Mouse (Mus musculus) ovary, postnatal 10 days (tissue): ENCODE data around the gene Mycbp2.

ENCODE experiments used
- DNase-seq: peaks from one replicate; pipeline ENCODE4 v3.0.0; 2022; ENCODE audit warnings: low spot score

Gene Mycbp2

DNA sequence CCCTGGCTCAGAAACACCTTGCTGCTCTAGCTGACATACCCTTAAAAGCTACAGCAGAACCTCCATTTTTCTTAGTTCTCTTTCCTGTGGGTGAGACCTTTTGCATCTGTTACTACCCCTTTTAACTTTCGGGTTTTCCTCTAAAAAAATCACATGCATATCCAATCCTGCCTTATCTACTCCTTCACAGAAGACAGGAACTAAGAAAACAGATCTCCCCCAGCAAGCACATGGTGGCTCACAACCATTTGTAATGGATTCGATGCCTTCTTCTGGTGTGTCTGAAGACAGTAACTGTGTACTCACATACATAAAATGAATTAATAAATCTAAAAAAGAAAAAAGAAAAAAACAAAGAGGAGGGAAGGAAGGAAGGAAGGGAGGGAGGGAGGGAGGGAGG, 87.9 kb downstream of the Mycbp2 start:
- no peak for DNase-seq

DNA sequence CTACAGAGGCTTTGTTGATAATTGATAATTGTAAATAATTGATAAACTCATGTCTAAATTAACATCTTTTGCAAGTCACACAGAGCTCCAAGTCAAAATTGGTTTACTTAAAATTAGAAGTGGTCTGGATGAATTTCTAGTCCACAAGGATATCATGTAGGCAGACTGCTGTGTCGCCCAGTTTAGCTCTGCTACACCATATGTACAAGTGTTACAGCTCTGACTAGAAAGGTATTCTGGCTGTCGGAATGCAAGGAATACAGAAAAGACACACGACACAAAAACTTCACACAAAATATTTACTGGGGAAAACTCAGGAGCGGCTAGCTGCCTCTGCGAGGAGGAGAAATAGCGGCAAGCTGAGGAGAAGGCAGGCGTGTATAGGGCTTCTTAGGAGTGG, 89.7 kb downstream of the Mycbp2 start:
- no peak for DNase-seq

DNA sequence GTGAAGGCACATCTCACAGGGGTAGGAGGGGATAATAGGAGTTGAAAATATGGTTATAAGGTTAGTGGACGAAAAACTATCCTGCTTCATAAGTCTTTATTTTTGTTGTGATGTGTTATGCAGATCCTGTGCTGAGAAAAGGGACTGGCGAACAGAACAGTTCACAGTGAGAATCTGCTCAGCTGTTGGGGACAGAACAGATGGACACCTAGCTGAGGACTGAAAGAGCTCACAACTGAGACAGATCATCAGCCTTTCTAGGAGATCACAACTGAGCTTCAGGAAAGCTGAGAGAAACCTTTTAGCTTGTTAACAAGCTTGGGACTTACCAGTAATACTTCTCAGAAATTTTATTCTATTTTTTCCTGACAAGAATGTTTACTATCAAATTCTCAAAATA, 92.3 kb downstream of the Mycbp2 start:
- DNase-seq = no peak

DNA sequence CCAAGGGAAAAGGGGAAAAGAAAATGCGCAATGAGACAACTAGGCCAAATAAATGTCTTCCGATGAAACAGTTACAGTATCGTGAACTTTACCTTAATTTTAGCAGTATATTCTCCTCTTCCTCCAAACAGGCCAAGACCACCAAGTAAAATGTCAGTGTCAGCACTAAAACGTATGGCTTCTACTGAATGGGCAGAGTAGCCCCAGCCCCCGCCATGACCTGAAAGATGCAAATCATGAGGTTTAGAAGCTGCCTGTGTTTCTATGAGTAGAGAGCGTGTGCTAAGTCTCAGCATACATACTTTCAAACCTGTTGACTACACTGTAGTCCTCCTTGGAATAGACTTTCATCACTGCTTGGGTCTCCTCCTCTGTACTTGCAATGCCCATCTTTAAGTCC, 104.6 kb downstream of the Mycbp2 start:
- no peak for DNase-seq

DNA sequence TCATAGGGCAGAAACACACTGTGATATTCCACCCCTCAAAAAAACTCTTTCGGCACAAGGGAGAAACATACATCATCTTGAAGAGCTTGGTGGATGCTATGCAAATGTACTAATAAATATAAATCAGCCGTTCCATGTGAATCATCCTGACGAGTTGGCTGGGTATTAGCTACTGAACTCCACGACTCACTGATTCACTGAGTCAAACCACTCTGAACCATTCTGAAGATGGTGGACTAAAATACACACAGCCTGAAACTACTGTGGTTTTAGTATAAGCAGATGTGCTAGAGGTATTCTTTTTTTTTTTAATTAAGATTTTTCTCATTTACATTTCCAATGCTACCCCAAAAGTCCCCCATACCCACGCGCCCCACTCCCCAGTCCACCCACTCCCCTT, 111.8 kb downstream of the Mycbp2 start:
- no peak for DNase-seq

DNA sequence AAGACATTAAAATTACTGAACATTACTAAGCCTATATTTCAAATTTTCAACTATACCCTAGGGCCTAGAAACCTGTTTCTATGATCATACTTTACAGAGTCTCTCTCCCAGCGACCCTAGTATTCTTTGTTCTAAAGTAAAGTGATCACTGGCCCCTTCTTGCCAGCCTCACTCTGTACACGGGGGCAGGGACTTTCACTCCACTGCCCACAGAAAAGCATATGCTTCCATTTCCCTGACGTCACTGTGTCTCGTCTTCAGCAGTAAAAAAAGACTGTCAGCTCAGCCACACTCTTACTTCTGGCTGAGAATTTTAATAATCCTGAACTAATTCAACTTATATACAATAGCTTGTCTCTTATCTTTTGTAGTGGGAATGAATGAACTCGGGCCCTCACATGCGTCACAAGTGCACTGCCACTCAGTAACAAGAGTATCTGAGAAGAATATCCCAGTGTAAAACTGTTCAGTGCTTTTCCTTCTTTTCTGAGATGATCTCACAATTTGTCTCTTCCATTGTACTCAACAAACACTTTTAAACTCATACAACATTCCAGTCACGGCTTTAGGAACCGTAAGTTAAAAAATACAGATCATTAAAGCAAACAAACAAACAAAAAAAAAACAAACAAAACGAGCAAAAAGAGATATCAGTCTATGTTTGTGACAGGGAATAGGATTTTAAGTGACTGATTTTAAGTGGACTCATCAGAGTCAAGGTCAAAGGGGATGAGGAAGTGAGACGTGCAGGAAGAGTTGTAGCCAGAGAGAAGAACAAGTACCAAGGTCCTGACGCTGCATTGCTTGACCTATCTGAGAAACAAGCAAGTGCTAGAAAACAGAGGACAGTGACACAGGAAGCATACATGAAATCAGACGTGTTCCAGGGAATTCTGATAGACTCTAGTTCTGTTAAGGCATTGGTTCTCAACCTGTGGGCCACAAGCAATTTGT, 112.7 kb downstream of the Mycbp2 start:
- no peak for DNase-seq

DNA sequence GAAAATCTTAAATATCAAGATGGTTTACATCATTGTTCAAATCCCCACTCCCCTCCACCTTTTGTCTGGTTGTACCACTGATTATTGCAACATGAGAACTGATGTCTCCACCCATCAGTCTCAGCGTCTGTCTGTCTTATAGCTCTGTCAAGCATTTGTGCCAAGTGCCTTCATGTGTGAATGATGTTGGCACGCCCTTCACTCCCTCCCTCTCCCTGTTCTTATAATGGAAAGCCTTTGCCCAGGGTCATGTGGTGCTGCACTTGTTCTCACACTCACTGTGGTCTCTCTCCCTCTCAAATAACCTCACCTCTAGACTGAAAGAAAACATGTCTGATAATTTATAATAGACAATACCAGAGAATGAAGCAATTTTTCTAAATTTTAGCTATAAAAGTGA, 124.3 kb downstream of the Mycbp2 start:
- DNase-seq = no peak

DNA sequence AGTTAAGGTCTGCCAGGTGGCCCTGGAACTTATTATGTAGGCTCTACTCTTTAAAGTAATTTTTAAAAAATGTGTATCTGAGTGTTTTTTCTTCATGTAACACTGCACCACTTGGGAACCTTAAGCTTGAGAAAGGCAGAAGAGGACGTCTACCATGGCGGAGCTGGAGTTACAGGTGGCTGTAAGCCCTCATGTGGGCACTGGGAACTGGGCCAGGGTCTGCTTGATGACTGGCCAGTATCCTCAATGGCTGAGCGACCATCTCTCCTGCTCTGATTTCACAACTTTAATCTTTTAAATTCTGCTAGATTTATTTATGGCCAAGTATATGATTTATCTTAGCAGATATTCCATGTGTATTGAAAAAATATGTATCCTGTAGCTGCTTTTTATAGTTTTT, 124.9 kb downstream of the Mycbp2 start:
- DNase-seq = no peak

DNA sequence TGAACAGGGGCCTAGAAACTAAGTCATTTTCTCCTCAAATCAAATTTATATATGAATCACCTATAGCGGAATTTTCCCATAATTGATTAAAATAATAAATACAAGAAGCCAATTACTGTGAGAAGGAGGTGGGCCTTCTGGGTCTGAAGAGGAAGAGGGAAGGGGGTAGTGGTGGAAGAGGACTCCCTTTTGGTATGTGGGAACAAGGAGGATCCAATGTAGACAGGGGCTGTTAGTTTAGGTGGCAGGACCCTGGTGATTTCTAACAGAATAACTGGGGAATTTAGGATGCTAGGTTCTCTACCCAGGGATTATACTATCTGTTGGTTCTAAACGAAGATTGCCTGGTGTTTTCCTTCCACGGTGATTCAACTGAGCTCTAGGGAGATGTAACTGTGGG, 130.3 kb downstream of the Mycbp2 start:
- DNase-seq = no peak

DNA sequence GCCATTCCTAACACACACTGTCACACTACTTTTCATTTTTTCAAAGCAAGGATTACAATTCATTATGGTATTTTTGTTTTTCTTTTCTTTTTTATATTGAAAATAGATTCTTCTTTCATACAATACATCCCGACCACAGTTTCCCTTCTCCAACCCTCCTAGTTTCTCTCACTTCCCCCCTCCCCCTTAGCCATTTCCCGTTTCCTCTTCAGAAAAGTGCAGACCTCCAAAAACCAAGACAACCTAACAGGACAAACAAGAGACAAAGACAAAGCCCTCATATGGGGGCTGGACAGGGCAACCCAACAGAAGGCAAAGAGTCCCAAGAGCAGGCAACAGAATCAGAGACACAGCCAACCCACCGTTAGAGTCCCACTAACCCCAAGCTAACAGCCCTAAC, 160.0 kb downstream of the Mycbp2 start:
- DNase-seq = no peak

DNA sequence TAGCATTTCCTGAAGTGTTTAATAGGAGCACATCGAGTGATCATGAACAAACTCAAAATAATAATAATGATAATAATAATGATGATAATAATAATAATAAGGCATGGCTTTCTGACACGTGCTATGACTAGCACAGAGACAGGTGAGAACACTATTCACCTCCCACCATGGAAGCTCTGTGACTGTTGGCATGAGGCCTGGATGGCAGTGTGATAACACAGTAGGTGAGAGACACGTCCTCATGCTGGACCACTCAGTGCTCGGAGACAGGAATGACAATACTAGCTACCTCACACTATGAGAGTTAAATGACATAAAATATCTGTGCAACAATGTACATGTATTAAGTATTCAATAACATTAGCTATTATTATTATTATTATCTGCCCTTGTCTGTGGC, 160.5 kb downstream of the Mycbp2 start:
- no peak for DNase-seq

DNA sequence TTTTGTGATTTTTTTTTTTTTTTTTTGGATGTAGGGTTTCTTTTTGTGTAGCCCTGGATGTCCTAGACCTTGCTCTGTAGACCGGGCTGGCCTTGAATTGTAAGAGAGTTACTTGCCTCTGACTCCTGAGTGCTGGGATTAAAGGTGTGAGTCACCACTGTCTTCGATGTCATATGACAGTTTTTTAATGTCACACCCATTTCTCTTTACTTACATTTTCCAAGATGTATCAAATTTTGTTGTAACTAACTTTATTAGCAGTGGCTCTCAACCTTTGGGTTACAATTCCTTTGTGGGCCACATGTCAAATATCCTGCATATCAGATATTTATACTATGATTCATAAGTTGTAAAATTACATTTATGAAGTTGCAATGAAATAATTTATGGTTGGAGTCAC, 166.5 kb downstream of the Mycbp2 start:
- no peak for DNase-seq

DNA sequence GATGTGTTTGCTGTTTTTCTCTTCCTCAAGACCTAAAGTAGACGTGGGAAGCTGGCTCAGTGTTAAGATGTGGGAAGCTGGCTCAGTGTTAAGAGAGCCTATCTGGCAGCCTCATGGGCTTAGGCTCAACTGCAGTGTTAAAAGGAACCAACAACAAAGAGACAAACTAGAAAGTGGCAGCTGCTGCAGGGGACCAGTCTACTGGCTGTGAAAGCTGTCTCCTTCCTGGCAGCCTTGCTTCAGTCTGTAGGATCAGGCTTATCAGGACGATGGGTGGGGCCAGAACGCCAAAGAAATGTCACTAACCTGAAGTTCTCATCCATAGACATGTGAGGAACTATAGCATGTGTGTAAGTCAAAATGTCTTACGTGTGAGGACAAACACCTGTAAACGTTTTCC, 183.7 kb downstream of the Mycbp2 start:
- DNase-seq = no peak

DNA sequence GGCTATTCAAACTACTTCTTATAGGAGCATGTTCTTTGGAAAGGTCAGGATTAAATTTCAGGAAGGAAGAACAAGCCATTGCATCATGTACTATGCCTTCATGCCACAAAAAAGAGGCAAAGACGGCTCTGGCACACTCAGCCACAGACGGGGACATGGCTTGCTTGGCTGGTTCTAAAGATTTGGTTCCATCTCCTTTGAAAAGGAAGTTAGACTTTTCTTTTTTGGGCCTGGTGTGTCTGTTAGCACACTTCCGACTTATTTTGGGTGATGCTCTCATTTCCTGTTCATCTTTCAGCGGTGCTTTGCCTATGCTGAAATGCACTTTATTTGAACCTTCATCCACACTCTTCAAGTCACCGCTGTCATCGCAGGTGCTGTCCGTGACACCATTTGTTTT, 190.9 kb downstream of the Mycbp2 start:
- DNase-seq = no peak

DNA sequence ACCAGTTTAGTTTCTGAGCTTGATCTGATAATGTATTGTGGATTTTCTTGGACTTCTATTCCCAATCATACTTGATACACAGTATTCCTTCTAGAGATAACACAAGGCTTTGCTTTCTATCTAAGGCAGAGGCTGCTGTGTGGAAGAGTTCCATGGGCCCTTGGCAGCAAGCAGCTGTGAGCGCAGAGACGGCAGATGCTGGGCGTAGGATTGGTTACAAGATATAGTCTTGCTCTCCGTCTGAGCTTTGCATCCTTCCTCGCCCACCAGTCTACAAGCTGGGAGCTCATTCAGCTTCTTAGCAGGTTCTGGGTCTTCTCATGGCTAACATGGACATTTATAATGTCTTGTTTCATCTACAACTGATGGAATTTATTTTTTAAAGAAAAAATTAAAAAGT, 196.5 kb downstream of the Mycbp2 start:
- DNase-seq = no peak

DNA sequence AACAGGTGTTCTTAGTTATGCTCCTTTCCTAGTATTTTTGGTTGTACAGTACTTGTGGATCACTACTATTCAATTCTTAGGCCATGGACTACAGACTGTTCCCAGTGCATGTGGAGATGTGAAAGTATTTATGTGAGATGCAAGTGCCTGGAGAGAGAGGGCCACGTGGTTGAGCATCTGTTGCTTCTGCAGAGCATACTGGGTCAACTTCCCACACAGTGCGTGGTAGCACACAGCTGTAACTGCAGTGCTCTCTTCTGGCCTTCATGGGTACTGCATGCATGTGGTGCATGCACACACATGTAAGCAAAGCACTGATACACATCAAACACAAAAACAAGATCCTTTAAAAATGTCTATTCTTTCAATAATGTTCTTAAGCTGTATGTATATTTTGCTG, 214.6 kb downstream of the Mycbp2 start:
- no peak for DNase-seq

DNA sequence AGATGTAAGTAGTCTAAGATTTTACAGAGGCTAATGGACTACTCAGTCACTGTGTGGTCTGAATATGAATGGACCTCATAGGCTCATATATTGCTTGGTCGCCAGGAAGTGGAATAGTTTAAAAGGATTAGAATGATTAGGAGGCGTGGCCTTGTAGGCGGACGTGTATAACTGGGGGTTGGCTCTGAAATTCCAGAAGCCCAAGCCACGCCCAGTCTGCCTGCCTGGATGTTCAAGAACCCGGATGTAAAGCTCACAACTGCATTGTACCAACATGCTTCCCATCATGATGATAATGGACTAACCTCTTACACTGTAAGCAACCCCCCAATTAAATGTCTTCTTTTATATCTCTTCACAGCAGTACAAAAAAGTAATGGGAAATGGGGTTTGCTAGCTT, 220.9 kb downstream of the Mycbp2 start:
- DNase-seq = no peak

DNA sequence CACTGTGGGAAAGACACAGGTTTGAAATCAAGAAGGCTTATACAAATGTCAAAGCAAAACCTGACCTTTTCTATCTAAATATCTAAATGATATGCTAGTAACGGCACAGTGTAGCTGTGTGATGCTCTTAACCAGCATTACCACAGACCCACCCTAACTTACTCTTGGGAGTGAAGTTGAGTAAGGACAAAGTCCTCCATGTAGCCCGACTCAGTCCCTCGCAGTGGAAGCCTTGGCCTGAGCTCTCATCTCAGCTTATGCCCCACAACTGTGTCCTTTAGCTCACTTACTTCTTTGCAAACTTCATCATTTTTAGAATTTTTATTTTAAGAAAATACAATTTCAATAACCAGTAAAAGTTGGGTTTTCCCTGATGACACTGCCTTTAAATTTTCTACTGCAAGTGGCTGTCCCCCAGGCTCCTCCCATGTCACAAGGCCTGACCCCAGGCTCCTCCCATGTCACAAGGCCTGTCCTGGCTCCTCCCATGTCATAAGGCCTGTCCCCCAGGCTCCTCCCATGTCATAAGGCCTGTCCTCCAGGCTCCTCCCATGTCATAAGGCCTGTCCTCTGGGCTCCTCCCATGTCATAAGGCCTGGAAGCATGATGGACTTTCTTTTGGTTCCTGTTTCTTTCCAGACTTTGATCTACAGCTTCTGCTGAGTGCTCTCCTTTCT, 231.5 kb downstream of the Mycbp2 start:
- DNase-seq = no peak

DNA sequence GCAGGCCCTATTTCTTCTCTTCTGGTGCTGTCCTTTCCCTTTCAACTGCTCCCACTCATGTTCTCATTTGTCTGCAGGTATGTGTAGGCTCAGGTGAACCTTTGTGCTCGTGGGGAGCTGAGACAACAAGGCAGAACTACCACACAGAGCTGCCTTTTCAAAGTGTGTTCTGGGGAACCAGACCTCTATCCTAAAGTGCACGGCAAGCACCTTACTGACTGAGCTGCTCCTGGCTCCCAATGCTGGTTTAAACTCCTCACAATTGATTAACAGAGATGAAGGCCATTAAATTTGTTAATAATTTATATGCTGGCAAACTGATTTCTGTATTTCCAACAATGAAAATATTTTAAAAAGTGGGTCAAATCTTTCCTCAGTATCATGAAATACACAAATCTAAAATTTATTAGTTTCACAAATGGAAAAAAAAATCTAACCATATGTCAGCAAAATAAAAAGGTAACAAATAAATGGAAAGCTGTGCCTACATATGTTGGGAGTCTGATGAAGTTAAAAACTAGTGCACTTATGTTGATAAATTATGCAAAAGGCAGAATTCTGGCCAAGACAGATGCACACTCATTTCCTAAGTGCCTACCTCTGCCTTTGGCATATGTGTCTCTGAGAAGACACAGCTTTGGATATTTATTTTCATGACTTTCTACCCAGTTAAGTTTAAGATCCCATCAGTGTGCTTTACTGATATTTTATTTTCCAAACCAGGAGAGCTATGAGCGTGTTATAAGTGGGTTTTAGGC, 233.8 kb downstream of the Mycbp2 start:
- DNase-seq = no peak

DNA sequence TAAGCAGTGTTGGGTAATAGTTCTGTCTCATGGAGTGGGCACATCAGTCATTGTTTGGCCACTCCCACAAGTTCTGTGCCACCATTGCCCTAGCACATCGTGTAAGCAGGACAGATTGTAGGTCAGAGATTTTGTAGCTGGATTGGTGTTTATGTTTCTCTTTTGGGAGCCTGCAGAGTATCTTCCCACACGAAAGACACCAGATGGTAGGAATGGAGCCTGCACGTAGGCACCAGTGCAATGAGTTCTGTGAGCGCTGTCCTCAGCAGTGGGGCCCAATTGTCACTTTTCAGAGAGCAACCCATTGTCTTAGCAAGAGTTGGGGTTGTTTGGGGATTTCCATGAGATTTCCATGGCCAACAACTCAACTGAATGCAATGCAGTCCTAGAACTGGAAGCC, 236.6 kb downstream of the Mycbp2 start:
- DNase-seq = no peak

DNA sequence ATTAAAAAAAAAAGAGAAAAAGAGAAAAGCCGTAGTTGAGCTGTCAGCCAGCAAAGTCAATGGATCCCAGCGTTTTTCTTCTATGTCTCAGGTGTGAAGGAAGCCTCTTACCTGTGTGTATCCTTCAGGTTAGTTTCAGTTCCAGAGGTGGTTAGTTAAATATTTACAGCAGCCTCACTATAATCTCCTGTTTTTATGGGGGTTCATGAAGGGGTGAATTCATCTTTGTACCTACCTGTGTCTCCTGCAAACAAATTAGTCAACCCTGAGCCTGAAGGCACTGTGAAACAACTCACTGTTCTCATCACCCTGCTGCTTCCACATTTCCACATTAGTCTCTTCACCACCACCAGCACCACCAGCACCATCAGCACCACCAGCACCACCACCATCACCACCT, 240.3 kb downstream of the Mycbp2 start:
- DNase-seq = no peak

DNA sequence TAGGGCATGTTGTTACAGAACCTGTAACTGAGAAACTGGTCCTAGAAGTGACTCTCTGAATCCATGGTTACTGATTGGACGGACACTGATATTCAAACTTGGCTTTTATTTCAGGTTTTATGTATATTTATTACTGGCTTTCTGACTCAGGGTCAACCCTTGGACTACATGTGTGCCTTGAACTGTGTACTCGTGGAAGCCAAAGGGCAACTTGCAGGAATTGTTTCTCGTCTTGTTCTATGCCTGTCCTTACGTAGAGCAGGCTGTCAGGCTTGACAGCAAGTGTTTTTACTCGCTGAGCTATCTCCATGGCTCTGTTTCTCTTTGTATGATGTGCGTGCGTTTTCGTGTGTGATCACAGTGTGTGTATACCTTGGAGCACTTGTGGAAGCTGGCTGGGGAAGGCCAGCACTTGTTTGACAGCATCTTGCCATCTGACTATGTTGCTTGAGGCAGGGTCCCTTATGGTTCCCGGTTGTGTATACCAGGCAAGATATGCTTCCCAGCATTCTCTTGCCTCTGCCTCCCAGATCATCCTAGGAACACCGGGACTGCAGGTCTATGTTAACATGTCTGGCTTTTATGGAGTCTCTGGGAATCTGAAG, 243.8 kb downstream of the Mycbp2 start:
- no peak for DNase-seq

DNA sequence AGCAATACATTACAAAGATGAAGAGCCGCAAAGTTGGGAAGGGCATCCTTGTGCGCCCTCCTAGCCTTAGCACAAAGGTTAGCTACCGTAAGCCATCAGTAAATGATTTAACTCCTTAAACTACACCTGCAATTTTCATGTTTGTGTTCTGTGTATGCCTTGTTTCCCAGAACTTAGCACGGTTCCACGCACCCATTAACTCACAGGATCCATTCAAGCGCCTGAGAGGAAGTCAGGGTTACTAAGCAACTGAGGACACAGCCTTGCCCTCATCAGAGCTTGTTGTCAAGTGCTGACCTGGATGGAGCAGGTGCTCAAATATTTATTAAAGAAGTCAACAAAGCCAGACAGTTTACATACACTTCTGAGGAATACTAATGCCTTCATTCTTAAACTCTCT, 244.4 kb downstream of the Mycbp2 start:
- DNase-seq = no peak
